Mouse (Mus musculus) lung, adult 2 months (tissue): ENCODE data around the gene Nosip. TPM values are rescaled to one million over a fixed set of nuclear protein-coding genes. Genes with fewer than 3 reads are reported as not detected.

ENCODE experiments used
- DNase-seq: peaks from one replicate; pipeline ENCODE4 v3.0.0; 2022
- H3K4me1 ChIP-seq: fragments of 200-500 bp; 2 replicates; pipeline ENCODE4 v1.6.1; 2011; ENCODE audit warnings: low read length; ENCODE audit not compliant: control insufficient read depth, insufficient read depth
- H3K4me3 ChIP-seq: fragments of 200-500 bp; replicated peaks from 2 replicates; pipeline ENCODE3; 2011; ENCODE audit warnings: low read depth, mild to moderate bottlenecking, control low read depth, low read length; ENCODE audit errors: extremely low read depth
- CTCF ChIP-seq: fragments of 200-500 bp; IDR thresholded peaks from 2 replicates; pipeline ENCODE4 v1.5.1; 2011; ENCODE audit warnings: mild to moderate bottlenecking, low read length, control low read depth; ENCODE audit not compliant: insufficient read depth
- POLR2A ChIP-seq: fragments of 200-500 bp; IDR thresholded peaks from 2 replicates; pipeline ENCODE4 v1.6.1; 2011; ENCODE audit warnings: low read depth, mild to moderate bottlenecking, control low read depth, low read length, borderline replicate concordance; ENCODE audit errors: extremely low read depth
- WGBS: fragments of 180-500 bp; shearing (Covaris S2); methylation state at CpG from one replicate; pipeline ENCODE4 v1.1.7; 2018; 5-methylcytosine and 5-hydroxymethylcytosine counted together
- polyA plus RNA-seq: library from polyadenylated mRNA; depleted of rRNA; stranded (reverse); fragments of >200 nt; gene quantifications from 2 replicates; pipeline ENCODE4 v1.2.3, GENCODE M21; 2012

The Nosip gene
- polyA plus RNA-seq, 1 experiment: 102 TPM

GRCm38 (mm10) chr7:45056329-45056971 is 5.8 kb upstream of the Nosip start:
- TF ChIP-seq CTCF (no peak), POLR2A (no peak)
- Histone ChIP-seq H3K4me3 (no peak overlapping the region), H3K4me1 (peaks cover 9% of the 10 kb centered on the region)
- DNase-seq: no peak
- 66% methylated on average over 14 of the region's 14 CpGs for WGBS

DNA sequence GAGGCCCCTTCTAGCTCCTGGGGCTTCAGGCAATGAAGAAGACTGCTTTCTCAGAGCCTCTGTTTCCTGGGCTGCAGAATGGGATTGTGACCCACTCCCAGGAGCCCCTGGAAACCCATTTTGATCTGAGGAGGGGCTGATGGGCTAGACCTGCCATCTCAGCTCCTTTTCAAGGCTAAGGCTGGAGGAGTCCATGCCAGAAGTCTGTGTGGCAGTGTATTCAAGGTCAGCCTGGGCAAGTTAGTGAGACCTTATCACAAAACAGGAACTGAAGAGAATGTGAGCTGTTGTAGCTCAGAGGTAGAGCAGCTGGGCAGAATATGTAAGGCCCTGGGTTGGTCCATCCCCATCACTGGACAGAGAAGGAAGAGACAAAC is 5.3 kb upstream of the Nosip start:
- DNase-seq: no peak
- no peak for TF ChIP-seq CTCF
- Histone ChIP-seq H3K4me1 (peaks cover 8% of the 10 kb centered on the region), H3K4me3 (no peak overlapping the region)

- H3K4me3 ChIP-seq: no peak overlapping the region
- TF ChIP-seq POLR2A: no peak
- no peak for TF ChIP-seq CTCF
- H3K4me1 ChIP-seq: peaks cover 7% of the 10 kb centered on the region
- 77% methylated on average over 10 of the region's 10 CpGs for WGBS
- no peak for DNase-seq
Measured at GRCm38 (mm10) chr7:45058607-45059571, 3.3 kb upstream of the Nosip start.

- H3K4me3 ChIP-seq: no peak overlapping the region
- no peak for DNase-seq
- 85% methylated on average over 6 of the region's 6 CpGs for WGBS
- peaks cover 7% of the 10 kb centered on the region for H3K4me1 ChIP-seq
- TF ChIP-seq POLR2A: no peak
- TF ChIP-seq CTCF: no peak
Measured at GRCm38 (mm10) chr7:45060632-45061122, 1.6 kb upstream of the Nosip start.

DNA sequence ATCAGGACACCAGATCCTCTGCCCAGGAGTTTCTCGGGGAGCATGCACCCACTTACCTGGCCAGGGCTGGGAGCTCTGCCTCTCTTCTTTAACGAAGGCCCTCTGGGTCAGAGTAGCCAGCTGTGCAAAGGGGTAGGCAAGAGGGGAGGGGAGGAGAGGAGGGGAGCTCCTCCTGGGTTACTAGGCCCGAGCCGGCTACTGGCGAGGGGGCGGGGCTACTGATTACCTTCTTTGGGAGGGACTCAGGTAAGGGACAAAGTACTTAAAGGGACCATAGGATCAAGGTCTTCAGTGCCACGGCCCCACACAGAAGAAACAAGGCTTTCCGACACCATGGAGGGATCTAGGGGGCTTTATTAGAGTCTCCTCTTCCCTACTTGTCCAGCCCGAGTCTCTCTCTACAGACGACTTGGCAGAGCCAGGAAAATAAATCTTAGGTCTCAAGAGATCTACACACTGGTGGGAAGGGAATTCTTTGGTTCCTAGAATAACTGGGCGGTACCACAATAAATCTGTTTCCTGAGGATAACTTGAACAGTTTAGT is 625 bp upstream of the Nosip start:
- no peak for TF ChIP-seq CTCF
- no peak for TF ChIP-seq POLR2A
- Histone ChIP-seq H3K4me1 (peaks cover 7% of the 10 kb centered on the region), H3K4me3 (peak overlapping the region; percentile 52)
- WGBS: 14% methylated on average over 11 of the region's 11 CpGs
- DNase-seq: peak; percentile 71

- no peaks in the 10 kb centered on the region; the same call in 1 of the 2 replicates for H3K4me1 ChIP-seq
- no peak overlapping the region for H3K4me3 ChIP-seq
- TF ChIP-seq CTCF: no peak
- no peak for TF ChIP-seq POLR2A
- WGBS: 83% methylated on average over 4 of the region's 4 CpGs
- no peak for DNase-seq
Measured at GRCm38 (mm10) chr7:45067190-45067999, 5.2 kb downstream of the Nosip start.

DNA sequence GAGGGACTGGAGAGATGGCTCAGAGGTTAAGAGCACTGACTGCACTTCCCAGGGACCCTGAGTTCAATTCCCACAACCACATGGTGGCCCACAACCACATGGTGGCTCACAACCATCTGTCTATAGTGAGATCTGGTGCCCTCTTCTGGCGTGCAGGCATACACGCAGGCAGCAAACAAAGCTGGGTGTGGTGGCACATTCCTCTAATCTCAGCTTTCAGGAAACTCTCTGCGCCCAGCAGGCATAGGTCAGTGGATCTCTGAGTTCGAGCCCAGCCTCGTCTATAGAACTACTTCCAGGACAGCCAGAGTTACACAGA is 5.7 kb downstream of the Nosip start:
- no peaks in the 10 kb centered on the region; the same call in 1 of the 2 replicates for H3K4me1 ChIP-seq
- WGBS: 17% methylated on average over 5 of the region's 5 CpGs
- TF ChIP-seq CTCF (peak; percentile 82), POLR2A (0 out of 2 replicates have a peak, but pooled peaks have one; percentile 13)
- DNase-seq: peak; percentile 46
- H3K4me3 ChIP-seq: no peak overlapping the region

GRCm38 (mm10) chr7:45069671-45070070 is 7.4 kb downstream of the Nosip start:
- Histone ChIP-seq H3K4me3 (no peak overlapping the region), H3K4me1 (no peaks in the 10 kb centered on the region)
- no peak for DNase-seq
- no peak for TF ChIP-seq POLR2A
- TF ChIP-seq CTCF: no peak
- 73% methylated on average over 2 of the region's 2 CpGs for WGBS

DNA sequence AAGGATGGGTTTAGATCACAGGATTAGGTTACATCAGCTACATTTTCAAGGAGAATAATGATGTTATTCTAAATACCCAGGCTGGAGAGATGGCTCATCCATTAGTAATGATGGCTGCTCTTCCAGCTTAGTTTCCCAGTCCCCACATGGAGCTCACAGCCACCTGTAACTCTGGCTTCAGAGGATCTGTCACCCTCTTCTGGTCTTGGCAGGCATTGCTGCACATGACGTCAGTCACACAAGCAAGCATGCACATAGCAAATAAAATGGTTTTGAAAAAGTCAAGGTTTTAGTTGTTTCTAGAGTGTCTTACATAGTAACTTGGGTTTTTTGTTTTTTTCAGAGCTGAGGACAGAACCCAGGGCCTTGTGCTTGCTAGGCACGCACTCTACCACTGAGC is 10.0 kb downstream of the Nosip start:
- DNase-seq: no peak
- H3K4me3 ChIP-seq: no peak overlapping the region
- no peaks in the 10 kb centered on the region for H3K4me1 ChIP-seq
- peak; percentile 63 for TF ChIP-seq CTCF
- TF ChIP-seq POLR2A: no peak
- WGBS: 78% methylated on average over 2 of the region's 2 CpGs
